Mouse (Mus musculus) CH12.LX (cell line): ENCODE results near the gene Podxl2. TPM values are rescaled to one million over a fixed set of nuclear protein-coding genes. Genes with fewer than 3 reads are reported as not detected.
A peak's percentile ranks its signal among the peaks of the same experiment; 100 is the strongest.

Source experiments
- DNase-seq: peaks from one replicate; pipeline ENCODE4 v3.0.0-alpha.2; 2013; ENCODE audit errors: extremely low read depth
- H3K27ac ChIP-seq: 2 replicates; pipeline ENCODE4 v1.5.1; 2012; ENCODE audit warnings: low read depth, mild to moderate bottlenecking, control low read depth, moderate library complexity; ENCODE audit not compliant: insufficient read depth
- H3K27me3 ChIP-seq: replicated peaks from 2 replicates; pipeline ENCODE3; 2012; ENCODE audit warnings: inconsistent platforms
- H3K36me3 ChIP-seq, 2 experiments: replicated peaks in 1 of 2; 2 replicates each; pipeline versions ENCODE3 to v1.6.1; 2012; ENCODE audit warnings: inconsistent platforms in 1 of 2, low read length in 1 of 2, mild to moderate bottlenecking in 1 of 2, mixed read lengths in 1 of 2, moderate library complexity in 1 of 2; ENCODE audit not compliant: control insufficient read depth in 1 of 2, insufficient read depth in 1 of 2
- H3K4me1 ChIP-seq, 2 experiments: 2 replicates each; pipeline ENCODE4 v1.6.1; 2012; ENCODE audit warnings: inconsistent platforms in 1 of 2, moderate library complexity in 1 of 2; ENCODE audit not compliant: insufficient read depth in 2 of 2, control insufficient read depth in 1 of 2
- H3K4me2 ChIP-seq: 2 replicates; pipeline ENCODE4 v1.6.1; 2012; ENCODE audit warnings: low read depth, mild to moderate bottlenecking, control low read depth; ENCODE audit not compliant: poor library complexity, insufficient read depth, severe bottlenecking
- H3K4me3 ChIP-seq, 3 experiments: fragments of 150-350 bp in 1 of 3; sonication (generic) in 1 of 3; replicated peaks in 1 of 3; 2 replicates each; pipeline versions ENCODE3 to v1.5.1; 2011 to 2012; ENCODE audit warnings: low read depth in 2 of 3, low read length in 2 of 3, mild to moderate bottlenecking in 2 of 3, moderate library complexity in 2 of 3, control low read depth in 1 of 3, improper control_type of control experiment in 1 of 3, inconsistent platforms in 1 of 3, mixed read lengths in 1 of 3; ENCODE audit not compliant: poor library complexity in 1 of 3
- H3K79me2 ChIP-seq: replicated peaks from 2 replicates; pipeline ENCODE4 v1.6.1; 2012; ENCODE audit warnings: mild to moderate bottlenecking, moderate library complexity; ENCODE audit not compliant: control insufficient read depth, poor library complexity, insufficient read depth, severe bottlenecking; ENCODE audit errors: extremely low read depth
- H3K9ac ChIP-seq: 2 replicates; pipeline ENCODE4 v1.6.1; 2012; ENCODE audit warnings: low read depth, mild to moderate bottlenecking, control low read depth, moderate library complexity; ENCODE audit not compliant: insufficient read depth
- H3K9me3 ChIP-seq: replicated peaks from 2 replicates; pipeline ENCODE3; 2012; ENCODE audit warnings: low read length, inconsistent platforms, mixed read lengths
- BHLHE40 ChIP-seq: IDR thresholded peaks from 2 replicates; pipeline ENCODE4 v1.6.1; 2011; ENCODE audit warnings: mild to moderate bottlenecking, low read depth, low read length, improper control_type of control experiment
- CHD1 ChIP-seq: IDR thresholded peaks from 2 replicates; pipeline ENCODE4 v1.6.1; 2012; ENCODE audit warnings: low read depth, low read length, improper control_type of control experiment, inconsistent platforms
- CHD2 ChIP-seq: IDR thresholded peaks from 2 replicates; pipeline ENCODE4 v1.6.1; 2011; ENCODE audit warnings: low read length, improper control_type of control experiment
- CTCF ChIP-seq, 2 experiments: IDR thresholded peaks in 1 of 2; conservative IDR thresholded peaks in 1 of 2; 2 replicates each; pipeline ENCODE4 v1.5.1; 2011 to 2012; ENCODE audit warnings: low read depth in 2 of 2, low read length in 2 of 2, improper control_type of control experiment in 1 of 2, inconsistent platforms in 1 of 2, mild to moderate bottlenecking in 1 of 2, moderate library complexity in 1 of 2
- EP300 ChIP-seq: IDR thresholded peaks from 2 replicates; pipeline ENCODE4 v1.6.1; 2011; ENCODE audit warnings: low read length, improper control_type of control experiment
- ETS1 ChIP-seq: conservative IDR thresholded peaks from 2 replicates; pipeline ENCODE4 v1.6.1; 2012; ENCODE audit warnings: low read depth, mild to moderate bottlenecking, inconsistent platforms, low read length, improper control_type of control experiment, moderate library complexity
- IRF4 ChIP-seq: IDR thresholded peaks from 2 replicates; pipeline ENCODE4 v1.6.1; 2014; ENCODE audit warnings: low read depth, mild to moderate bottlenecking, inconsistent platforms, low read length, improper control_type of control experiment
- JUN ChIP-seq: IDR thresholded peaks from 2 replicates; pipeline ENCODE4 v1.6.1; 2011; ENCODE audit warnings: low read depth, mild to moderate bottlenecking, low read length, improper control_type of control experiment, moderate library complexity; ENCODE audit not compliant: insufficient read depth
- JUND ChIP-seq: conservative IDR thresholded peaks from 2 replicates; pipeline ENCODE4 v1.6.1; 2011; ENCODE audit warnings: low read depth, low read length, improper control_type of control experiment
- KAT2A ChIP-seq: IDR thresholded peaks from 2 replicates; pipeline ENCODE4 v1.6.1; 2012; ENCODE audit warnings: low read length, improper control_type of control experiment, inconsistent platforms; ENCODE audit not compliant: insufficient replicate concordance
- MAFK ChIP-seq: IDR thresholded peaks from 2 replicates; pipeline ENCODE4 v1.6.1; 2011; ENCODE audit warnings: low read length, improper control_type of control experiment; ENCODE audit not compliant: insufficient replicate concordance
- MAX ChIP-seq: IDR thresholded peaks from 2 replicates; pipeline ENCODE4 v1.6.1; 2011; ENCODE audit warnings: low read length, improper control_type of control experiment
- MYC ChIP-seq: IDR thresholded peaks from 2 replicates; pipeline ENCODE4 v1.6.1; 2011; ENCODE audit warnings: low read depth, mild to moderate bottlenecking, improper control_type of control experiment, low read length
- POLR2AphosphoS2 ChIP-seq: IDR thresholded peaks from 2 replicates; pipeline ENCODE4 v1.6.1; 2011; ENCODE audit warnings: low read depth, low read length, improper control_type of control experiment
- RAD21 ChIP-seq: IDR thresholded peaks from 2 replicates; pipeline ENCODE4 v1.6.1; 2011; ENCODE audit warnings: low read depth, mild to moderate bottlenecking, low read length, improper control_type of control experiment, moderate library complexity
- SIN3A ChIP-seq: IDR thresholded peaks from 2 replicates; pipeline ENCODE4 v1.6.1; 2012; ENCODE audit warnings: low read length, improper control_type of control experiment, inconsistent platforms
- SMC3 ChIP-seq: IDR thresholded peaks from 2 replicates; pipeline ENCODE4 v1.6.1; 2011; ENCODE audit warnings: low read depth, low read length, improper control_type of control experiment
- TBP ChIP-seq: conservative IDR thresholded peaks from 2 replicates; pipeline ENCODE4 v1.6.1; 2011; ENCODE audit warnings: low read depth, low read length, improper control_type of control experiment
- UBTF ChIP-seq: IDR thresholded peaks from 2 replicates; pipeline ENCODE4 v1.6.1; 2012; ENCODE audit warnings: low read depth, mild to moderate bottlenecking, inconsistent platforms, low read length, improper control_type of control experiment, moderate library complexity
- USF1 ChIP-seq: IDR thresholded peaks from 2 replicates; pipeline ENCODE4 v1.6.1; 2014; ENCODE audit warnings: low read depth, mild to moderate bottlenecking, inconsistent platforms, low read length, improper control_type of control experiment
- ZKSCAN1 ChIP-seq: IDR thresholded peaks from 2 replicates; pipeline ENCODE4 v1.6.1; 2012; ENCODE audit warnings: low read depth, inconsistent platforms, low read length, improper control_type of control experiment, borderline replicate concordance
- dilution Hi-C: fragments of 300-500 bp; cut with MboI; formaldehyde crosslinking; loops from 2 replicates; pipeline ENCODE4 v1.14.3; 2020; ENCODE audit warnings: low sequenced_read_pairs; ENCODE audit not compliant: extremely low pct_unique_long_range_greater_than_20kb, extremely low pct_ligation_motif_present
- in situ Hi-C: fragments of 300-500 bp; cut with MboI; formaldehyde crosslinking; loops from 3 replicates; pipeline ENCODE4 v1.14.3; 2019; ENCODE audit warnings: low sequenced_read_pairs, low pct_ligation_motif_present, low pct_unique_long_range_greater_than_20kb, mixed read lengths
- polyA plus RNA-seq: library from polyadenylated mRNA; unstranded; fragments of >175 nt; gene quantifications from 2 replicates; pipeline ENCODE4 v1.2.1, GENCODE M21; 2012; ENCODE audit warnings: low read depth; ENCODE audit not compliant: insufficient read length
- total RNA-seq, 2 experiments: library from RNA; depleted of rRNA; stranded (reverse); fragments of 300-350 nt in 1 of 2; fragments of >200 nt in 1 of 2; gene quantifications; 2 replicates each; pipeline ENCODE4 v1.2.3; 2012 to 2014

Podxl2 gene
- total and polyA plus RNA-seq, 3 experiments = 0.79 to 0.93 (median 0.81) TPM

DNA sequence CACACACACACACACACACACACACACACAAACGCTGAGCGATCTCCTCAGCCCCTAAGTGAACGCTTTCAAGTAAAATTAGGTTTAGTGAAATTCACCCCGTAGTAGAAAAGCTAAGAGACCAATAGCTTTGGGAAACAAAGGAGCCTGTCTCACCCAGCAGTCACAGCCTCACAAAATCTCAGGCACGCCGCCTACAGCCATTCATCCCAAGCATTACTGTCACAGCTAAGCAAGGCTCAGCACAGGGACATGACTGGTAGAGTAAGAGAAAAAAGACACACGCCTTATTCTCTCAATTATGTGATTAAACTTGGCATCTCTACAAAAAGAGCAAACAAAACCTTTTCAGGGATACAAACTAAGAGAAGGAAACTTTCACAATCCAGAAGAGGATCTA lies 6.5 kb upstream of the Podxl2 start:
- Histone ChIP-seq H3K27me3 (no peaks in the 10 kb centered on the region), H3K36me3 (peaks cover 55 to 73% of the 10 kb centered on the region in 2 experiments), H3K4me2 (no peak overlapping the region), H3K27ac (no peak overlapping the region), H3K9ac (no peak overlapping the region), H3K79me2 (no peaks in the 10 kb centered on the region), H3K4me1 (peaks cover 0 to 9% of the 10 kb centered on the region in 2 experiments; a peak in 2 of 4 replicates), H3K4me3 (no peak overlapping the region), H3K9me3 (no peaks in the 10 kb centered on the region)
- in situ Hi-C loops = loop anchor here (25.0 kb wide), 1 partner anchor 769 kb away; no protein-coding TSS in a partner anchor
- DNase-seq = no peak
- dilution Hi-C loops = no loop called here
- TF ChIP-seq JUN = no peak
- TF ChIP-seq POLR2AphosphoS2 = no peak
- no peak for TF ChIP-seq RAD21
- no peak for TF ChIP-seq SIN3A
- no peak for TF ChIP-seq KAT2A
- TF ChIP-seq CHD2 = no peak
- TF ChIP-seq ZKSCAN1 = no peak
- no peak for TF ChIP-seq MAX
- TF ChIP-seq TBP = no peak

DNA sequence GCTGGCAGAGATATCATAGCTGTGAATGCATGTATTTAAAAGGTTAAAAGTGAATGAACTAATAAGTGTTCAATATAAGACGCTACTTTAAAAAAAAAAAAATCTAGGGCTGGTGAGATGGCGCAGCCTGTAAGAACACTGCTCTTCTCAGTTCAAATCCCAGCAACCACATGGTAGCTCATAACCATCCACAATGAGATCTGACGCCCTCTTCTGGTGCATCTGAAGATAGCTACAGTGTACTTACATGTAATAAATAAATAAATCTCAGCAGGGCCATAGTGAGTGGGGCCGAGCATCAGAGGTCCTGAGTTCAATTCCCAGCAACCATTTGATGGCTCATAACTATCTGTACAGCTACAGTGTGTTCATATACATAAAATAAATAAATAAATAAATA lies 4.6 kb upstream of the Podxl2 start:
- H3K4me3 ChIP-seq = no peak overlapping the region
- no peak for DNase-seq
- no peak overlapping the region for H3K4me2 ChIP-seq
- TF ChIP-seq CTCF (conservative IDR thresholded peaks at IDR 0.05 in 1 of 2, IDR thresholded peaks at IDR 0.05 in 1 of 2; ENCODE audit: low read depth in 2 of 2, low read length in 2 of 2) (peak in 1 of 2 experiments; percentile 32; a peak in 1 of 4 replicates), ETS1 (no peak), SMC3 (peak; percentile 15; the same call in 1 of the 2 replicates), UBTF (no peak), MAFK (no peak), USF1 (no peak), SIN3A (no peak), MYC (0 out of 2 replicates have a peak, but pooled peaks have one; percentile 33), JUND (no peak), TBP (no peak), CHD1 (no peak), IRF4 (no peak), MAX (no peak), BHLHE40 (no peak), EP300 (no peak)
- H3K79me2 ChIP-seq = no peaks in the 10 kb centered on the region
- no peaks in the 10 kb centered on the region for H3K27me3 ChIP-seq
- H3K9ac ChIP-seq = no peak overlapping the region
- H3K9me3 ChIP-seq = peaks cover 3% of the 10 kb centered on the region
- dilution Hi-C loops = no loop called here
- peaks cover 37 to 54% of the 10 kb centered on the region in 2 experiments for H3K36me3 ChIP-seq
- H3K4me1 ChIP-seq = no peaks in the 10 kb centered on the region
- in situ Hi-C loops = loop anchor here (25.0 kb wide), 1 partner anchor 767 kb away; no protein-coding TSS in a partner anchor
- H3K27ac ChIP-seq = no peak overlapping the region
